Mouse (Mus musculus) midbrain, embryonic 16.5 days (tissue): ENCODE data around the gene Trim17. TPM values are rescaled to one million over a fixed set of nuclear protein-coding genes. Genes with fewer than 3 reads are reported as not detected.

Experiments used
- ATAC-seq: fragments of 200-750 bp; cut with Nextera tagmentation; 2 replicates; pipeline ENCODE4 v1.8.0; 2017; ENCODE audit warnings: moderate TSS enrichment
- H3K27ac ChIP-seq: fragments of 300-500 bp; sonication (generic); 2 replicates; pipeline ENCODE4 v1.5.1; 2014; ENCODE audit warnings: mild to moderate bottlenecking, low read length, mixed read lengths
- H3K27me3 ChIP-seq: fragments of 300-500 bp; sonication (generic); 2 replicates; pipeline ENCODE4 v1.6.1; 2014; ENCODE audit warnings: low read depth, low read length, mixed read lengths; ENCODE audit not compliant: control insufficient read depth, insufficient read depth
- H3K36me3 ChIP-seq: fragments of 300-500 bp; sonication (generic); 2 replicates; pipeline ENCODE4 v1.6.1; 2014; ENCODE audit warnings: mild to moderate bottlenecking, low read length, moderate library complexity, mixed read lengths; ENCODE audit not compliant: control insufficient read depth, insufficient read depth
- H3K4me1 ChIP-seq: fragments of 300-500 bp; sonication (generic); 2 replicates; pipeline ENCODE4 v1.6.1; 2014; ENCODE audit warnings: mild to moderate bottlenecking, low read length, mixed read lengths; ENCODE audit not compliant: control insufficient read depth, insufficient read depth
- H3K4me2 ChIP-seq: fragments of 300-500 bp; sonication (generic); 2 replicates; pipeline ENCODE4 v1.6.1; 2014; ENCODE audit warnings: mild to moderate bottlenecking, low read length, mixed read lengths
- H3K4me3 ChIP-seq: fragments of 300-500 bp; sonication (generic); 2 replicates; pipeline ENCODE4 v1.5.1; 2014; ENCODE audit warnings: low read depth, mild to moderate bottlenecking, low read length, moderate library complexity, mixed read lengths
- H3K9ac ChIP-seq: fragments of 300-500 bp; sonication (generic); 2 replicates; pipeline ENCODE4 v1.6.1; 2014; ENCODE audit warnings: low read depth, low read length, mixed read lengths
- H3K9me3 ChIP-seq: fragments of 300-500 bp; sonication (generic); replicated peaks from 2 replicates; pipeline ENCODE4 v1.6.1; 2014; ENCODE audit warnings: mild to moderate bottlenecking, low read length, mixed read lengths; ENCODE audit not compliant: control insufficient read depth, poor library complexity, severe bottlenecking
- WGBS: fragments of 180-500 bp; shearing (Covaris S2); extraction: QIAGEN DNeasy Blood & Tissue Kit; methylation state at CpG from one replicate; pipeline ENCODE4 v1.1.7; 2014; 5-methylcytosine and 5-hydroxymethylcytosine counted together
- polyA plus RNA-seq: library from polyadenylated mRNA; unstranded; fragments of >200 nt; fragmentation: Nextera tagmentation; extraction: Ambion mirVana; gene quantifications from 2 replicates; pipeline ENCODE4 v1.2.1, GENCODE M21; 2015

Trim17 gene
- polyA plus RNA-seq, 1 experiment from 2014 or later = 2.1 TPM

DNA sequence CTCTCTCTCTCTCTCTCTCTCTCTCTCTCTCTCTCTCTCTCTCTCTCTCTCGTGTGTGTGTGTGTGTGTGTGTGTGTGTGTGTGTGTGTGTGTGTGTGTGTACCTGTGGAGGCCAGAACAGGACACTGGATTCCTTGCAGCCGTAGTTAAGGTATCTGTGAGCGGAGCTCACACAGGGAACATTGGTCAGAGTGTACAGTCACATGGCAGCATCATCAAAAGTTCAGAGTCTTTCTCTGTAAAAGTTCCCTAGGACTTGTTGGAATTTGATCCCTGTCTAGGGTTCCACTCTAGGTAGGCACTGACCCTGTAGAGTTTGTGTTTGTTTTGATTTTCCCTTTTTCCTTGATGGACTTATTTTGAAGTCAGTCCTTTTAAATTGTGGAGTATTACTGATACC is 27.8 kb upstream of the Trim17 start:
- Histone ChIP-seq H3K4me1 (no peaks in the 10 kb centered on the region), H3K4me3 (no peak overlapping the region), H3K9me3 (no peaks in the 10 kb centered on the region), H3K4me2 (no peak overlapping the region), H3K36me3 (peaks cover 3% of the 10 kb centered on the region), H3K9ac (no peak overlapping the region), H3K27ac (no peak overlapping the region), H3K27me3 (no peaks in the 10 kb centered on the region)
- ATAC-seq = no peak
- WGBS = 82% methylated on average over 2 of the region's 3 CpGs

DNA sequence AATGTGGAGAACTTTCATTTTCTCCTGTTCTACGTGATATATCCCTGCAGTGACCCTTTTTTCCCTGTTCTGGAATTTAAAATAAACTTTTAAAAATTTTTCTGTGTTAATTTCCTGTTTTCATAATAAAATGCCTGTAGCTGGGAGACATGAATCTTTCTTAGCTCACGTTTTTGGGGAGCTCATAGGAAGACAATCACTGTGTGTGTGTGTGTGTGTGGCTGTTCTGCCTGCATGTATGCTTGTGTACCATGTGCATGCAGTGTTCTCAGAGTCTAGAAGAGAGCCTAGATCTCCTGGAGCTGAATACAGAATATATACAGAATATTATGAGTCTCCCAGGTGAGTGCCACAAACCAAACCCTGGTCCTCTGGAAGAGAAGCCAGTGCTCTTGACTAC is 27.4 kb upstream of the Trim17 start:
- no peaks in the 10 kb centered on the region for H3K9me3 ChIP-seq
- WGBS = 73% methylated on average over 2 of the region's 2 CpGs
- H3K4me3 ChIP-seq = no peak overlapping the region
- H3K36me3 ChIP-seq = peaks cover 7% of the 10 kb centered on the region
- no peaks in the 10 kb centered on the region for H3K27me3 ChIP-seq
- no peaks in the 10 kb centered on the region for H3K4me1 ChIP-seq
- H3K27ac ChIP-seq = no peak overlapping the region
- H3K4me2 ChIP-seq = no peak overlapping the region
- ATAC-seq = no peak
- H3K9ac ChIP-seq = no peak overlapping the region

DNA sequence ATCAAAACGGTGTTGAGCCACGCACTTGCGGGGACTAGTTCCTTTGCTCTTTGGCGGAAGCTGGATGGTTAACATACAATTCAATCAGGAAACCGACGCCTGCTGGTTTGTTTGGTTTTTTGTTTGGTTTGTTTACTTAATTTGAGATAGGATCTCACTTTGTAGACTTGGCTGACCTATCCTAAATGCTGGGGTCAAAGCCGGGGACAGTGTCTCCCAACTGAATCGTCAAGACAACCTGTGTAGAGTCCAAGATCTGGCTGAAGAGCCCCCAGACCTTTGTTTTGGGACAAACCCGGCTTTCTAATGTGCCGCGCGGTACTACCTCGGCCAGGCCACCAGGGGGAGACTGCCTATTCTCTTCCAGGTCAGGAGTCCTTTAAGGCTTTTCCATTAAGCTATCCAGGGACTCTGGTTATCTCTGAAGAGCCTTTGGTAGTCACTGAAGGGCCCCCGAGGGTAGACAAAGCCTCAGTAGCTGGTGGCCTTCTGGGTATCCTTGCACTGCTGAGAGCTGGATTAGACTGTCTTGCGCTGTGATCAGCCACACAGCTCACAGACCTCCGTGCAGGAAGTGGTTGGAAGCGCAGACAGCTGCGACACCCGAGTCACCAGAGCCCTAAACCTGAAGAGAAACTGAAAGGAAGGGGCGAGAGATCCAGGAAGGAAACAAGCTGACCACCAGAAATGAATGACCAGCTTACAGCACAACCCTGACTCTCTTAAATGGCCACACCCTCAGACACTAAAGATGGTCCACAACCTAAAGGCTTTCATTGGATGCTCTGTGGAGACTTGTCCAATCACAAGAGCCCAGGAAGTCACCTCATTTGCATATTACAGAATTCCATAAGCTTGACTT is 26.5 kb upstream of the Trim17 start:
- Histone ChIP-seq H3K36me3 (peaks cover 12% of the 10 kb centered on the region), H3K27me3 (no peaks in the 10 kb centered on the region), H3K27ac (peak overlapping the region; percentile 43; the same call in 1 of the 2 replicates), H3K9ac (no peak overlapping the region; the same call in 1 of the 2 replicates), H3K4me2 (peak overlapping the region; percentile 13), H3K4me1 (no peaks in the 10 kb centered on the region), H3K9me3 (no peaks in the 10 kb centered on the region), H3K4me3 (no peak overlapping the region)
- peak; percentile 50; the same call in 1 of the 2 replicates for ATAC-seq
- 32% methylated on average over 20 of the region's 20 CpGs for WGBS

DNA sequence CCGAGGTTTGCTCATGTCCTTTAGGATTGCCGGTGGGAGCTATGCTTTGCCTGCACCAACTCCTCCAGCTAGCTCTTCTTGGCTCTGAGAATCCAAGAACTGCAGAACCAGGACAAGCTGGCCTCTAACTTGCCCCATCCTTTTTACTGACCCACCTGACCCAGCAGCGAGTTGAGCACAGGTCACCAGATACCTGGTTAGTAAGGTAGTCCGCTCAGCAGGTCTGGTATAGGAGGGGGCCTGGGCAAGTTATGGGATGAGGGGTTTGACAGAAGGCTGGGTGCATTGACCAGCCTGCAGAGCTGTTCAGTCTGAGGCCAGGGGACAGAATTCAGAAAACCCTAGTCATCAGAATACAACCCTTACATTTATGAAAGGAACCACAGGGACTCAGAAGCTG is 25.4 kb upstream of the Trim17 start:
- H3K4me2 ChIP-seq = no peak overlapping the region
- no peaks in the 10 kb centered on the region for H3K27me3 ChIP-seq
- no peak for ATAC-seq
- peaks cover 23% of the 10 kb centered on the region for H3K36me3 ChIP-seq
- 86% methylated on average over 4 of the region's 4 CpGs for WGBS
- H3K9ac ChIP-seq = no peak overlapping the region
- H3K4me1 ChIP-seq = no peaks in the 10 kb centered on the region
- no peaks in the 10 kb centered on the region for H3K9me3 ChIP-seq
- H3K27ac ChIP-seq = no peak overlapping the region
- no peak overlapping the region for H3K4me3 ChIP-seq

DNA sequence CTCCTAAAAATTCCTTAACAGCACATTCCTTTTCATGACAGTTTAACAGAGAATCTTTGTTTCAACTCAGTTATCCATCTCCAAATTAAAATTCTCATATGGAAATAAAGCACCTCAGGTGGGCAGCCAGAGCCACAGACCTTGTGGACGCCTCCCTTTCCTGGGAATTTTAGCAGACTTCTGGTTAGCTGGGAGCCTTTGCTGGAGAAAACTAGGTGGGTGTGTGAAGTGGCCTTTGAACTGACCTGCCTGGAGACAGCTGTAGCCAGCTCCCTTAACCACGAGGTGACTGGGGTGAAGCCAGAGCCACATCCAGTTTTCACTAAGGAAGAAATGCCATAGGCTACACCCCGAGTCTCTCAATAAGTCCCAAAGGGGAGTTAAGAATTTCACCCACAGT is 24.8 kb upstream of the Trim17 start:
- Histone ChIP-seq H3K4me3 (no peak overlapping the region), H3K4me2 (no peak overlapping the region), H3K9me3 (no peaks in the 10 kb centered on the region), H3K4me1 (no peaks in the 10 kb centered on the region), H3K27me3 (no peaks in the 10 kb centered on the region), H3K9ac (no peak overlapping the region), H3K27ac (no peak overlapping the region), H3K36me3 (peaks cover 25% of the 10 kb centered on the region)
- 66% methylated on average over 3 of the region's 3 CpGs for WGBS
- no peak for ATAC-seq

DNA sequence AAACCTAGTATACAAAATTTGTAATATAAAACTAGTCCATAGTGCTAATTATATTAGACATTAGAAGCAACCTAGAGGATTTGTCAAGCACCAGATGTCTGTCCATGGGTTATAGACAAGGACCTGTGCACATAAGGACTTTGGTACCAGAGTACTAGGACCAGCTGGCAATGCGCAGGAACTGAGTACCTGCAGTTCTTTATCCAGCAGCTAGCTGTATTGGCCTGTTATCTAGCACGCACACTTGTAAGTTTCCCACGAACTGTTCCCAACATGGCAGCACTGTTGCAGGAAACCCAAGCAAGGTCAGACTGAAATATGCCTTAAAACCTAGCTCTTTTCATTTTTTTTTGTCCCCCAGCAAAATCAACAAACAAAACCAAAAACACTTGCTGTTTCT is 24.2 kb upstream of the Trim17 start:
- Histone ChIP-seq H3K27me3 (no peaks in the 10 kb centered on the region), H3K36me3 (peaks cover 25% of the 10 kb centered on the region), H3K4me1 (no peaks in the 10 kb centered on the region), H3K27ac (no peak overlapping the region), H3K9ac (no peak overlapping the region), H3K4me2 (no peak overlapping the region), H3K9me3 (no peaks in the 10 kb centered on the region), H3K4me3 (no peak overlapping the region)
- ATAC-seq = no peak
- WGBS = 88% methylated on average over 3 of the region's 3 CpGs

DNA sequence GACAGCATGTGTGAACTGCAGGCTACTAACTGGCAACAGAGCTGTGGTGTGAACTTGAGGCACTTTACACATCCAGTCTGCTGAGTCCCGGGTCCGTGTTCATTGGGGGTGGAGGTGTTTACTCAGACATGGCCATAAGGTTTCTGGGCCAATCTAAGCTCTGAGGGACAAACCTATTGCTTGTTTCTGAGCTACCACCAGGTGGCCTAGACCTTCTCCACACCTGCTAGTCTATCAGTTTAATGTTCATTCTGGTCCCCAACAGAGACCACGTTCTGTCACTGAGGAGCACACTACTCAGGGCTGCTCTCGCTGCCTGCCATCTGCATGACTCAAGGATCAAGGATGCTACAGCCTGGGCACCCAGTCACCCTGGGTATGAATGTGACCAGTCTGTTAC is 22.9 kb upstream of the Trim17 start:
- no peak for ATAC-seq
- H3K9me3 ChIP-seq = no peaks in the 10 kb centered on the region
- H3K36me3 ChIP-seq = peaks cover 29% of the 10 kb centered on the region
- H3K27ac ChIP-seq = no peak overlapping the region
- no peak overlapping the region for H3K4me3 ChIP-seq
- no peak overlapping the region for H3K4me2 ChIP-seq
- H3K4me1 ChIP-seq = peaks cover 8% of the 10 kb centered on the region
- 84% methylated on average over 4 of the region's 4 CpGs for WGBS
- H3K27me3 ChIP-seq = no peaks in the 10 kb centered on the region
- no peak overlapping the region for H3K9ac ChIP-seq

DNA sequence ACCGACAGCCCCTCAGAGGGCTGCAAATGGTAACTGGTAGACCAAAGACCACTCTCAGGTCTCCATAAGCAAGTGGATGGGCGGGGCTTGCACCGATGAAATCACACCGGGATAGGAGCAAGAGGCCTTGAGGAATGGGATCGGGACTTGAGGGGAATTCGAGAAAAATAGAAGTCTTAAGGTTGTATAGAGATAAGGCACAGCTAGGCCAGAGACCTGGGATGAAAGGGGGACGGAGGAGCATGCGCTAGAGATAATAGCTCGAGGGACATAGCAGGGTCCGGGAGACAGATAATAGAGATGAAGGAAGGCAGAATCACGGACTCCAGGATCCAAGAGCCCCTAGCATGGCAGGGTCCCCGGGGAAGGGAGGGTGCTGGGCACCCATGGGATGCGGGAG is 16.6 kb upstream of the Trim17 start:
- no peaks in the 10 kb centered on the region for H3K9me3 ChIP-seq
- peak overlapping the region; percentile 94 for H3K27ac ChIP-seq
- peaks cover 18% of the 10 kb centered on the region for H3K36me3 ChIP-seq
- H3K9ac ChIP-seq = peak overlapping the region; percentile 99
- no peak for ATAC-seq
- H3K27me3 ChIP-seq = no peaks in the 10 kb centered on the region
- H3K4me2 ChIP-seq = peak overlapping the region; percentile 86
- peaks cover 22% of the 10 kb centered on the region for H3K4me1 ChIP-seq
- 3% methylated on average over 13 of the region's 13 CpGs for WGBS
- peak overlapping the region; percentile 81 for H3K4me3 ChIP-seq

DNA sequence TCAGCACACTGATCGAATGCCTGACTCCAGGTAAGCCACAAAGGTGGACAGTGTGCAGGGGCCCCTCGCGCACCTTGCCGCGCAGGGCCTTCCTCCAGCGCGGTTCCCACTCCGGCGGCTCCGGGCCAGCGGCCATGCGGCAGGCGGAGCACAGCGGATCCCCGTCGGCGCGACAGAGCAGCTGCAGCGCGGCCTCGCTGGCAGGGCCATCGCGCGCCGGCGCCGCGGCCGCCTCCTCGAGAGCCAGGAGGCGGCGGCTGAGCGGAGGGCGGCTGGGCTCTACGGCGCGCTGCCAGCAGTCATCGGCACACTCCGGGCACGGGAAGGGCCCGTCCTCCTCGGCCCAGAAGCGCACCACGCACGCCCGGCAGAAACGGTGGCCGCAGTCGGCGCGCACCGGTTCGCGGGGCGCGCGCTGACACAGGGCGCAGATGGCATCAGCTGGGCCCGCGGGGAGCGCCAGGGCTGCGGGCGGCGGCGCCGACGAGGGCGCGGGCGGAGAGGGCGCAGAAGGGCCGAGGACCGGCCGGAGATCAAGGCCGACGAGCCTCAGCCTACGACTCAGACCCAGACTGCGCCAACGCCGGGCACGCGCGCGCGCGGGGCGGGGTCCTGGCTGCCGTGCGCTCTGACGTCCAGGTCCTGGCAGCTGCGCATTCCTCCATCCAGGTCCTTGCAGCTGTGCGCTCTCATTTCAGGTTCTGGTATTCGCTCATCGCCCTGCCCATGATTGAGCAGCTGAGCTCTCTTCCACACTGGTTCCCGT is 16.0 kb upstream of the Trim17 start, which contains the start of gene Rnf187:
Rnf187 (minus strand) TSS at position 595 of the 766 bp plus-strand sequence.
- H3K4me2 ChIP-seq = peak within 1 kb of the TSS; percentile 86
- H3K36me3 ChIP-seq = peaks cover 12% of the 10 kb centered on the region
- under 1% methylated on average over 77 of the region's 95 CpGs for WGBS
- H3K4me3 ChIP-seq = peak within 1 kb of the TSS; percentile 81
- no peaks in the 10 kb centered on the region for H3K27me3 ChIP-seq
- H3K9ac ChIP-seq = peak within 1 kb of the TSS; percentile 99
- H3K27ac ChIP-seq = peak within 1 kb of the TSS; percentile 94
- peak; percentile 98 for ATAC-seq
- no peaks in the 10 kb centered on the region for H3K9me3 ChIP-seq
- peaks cover 22% of the 10 kb centered on the region for H3K4me1 ChIP-seq
